Mouse (Mus musculus): ENCODE results near the gene Gdpd2. TPM values are rescaled to one million over a fixed set of nuclear protein-coding genes. Genes with fewer than 3 reads are reported as not detected.

The Gdpd2 gene
- polyA plus RNA-seq, 1 experiment from 2014 or later = 7.5 TPM

GRCm38 (mm10) chrX:100730266-100730665 is 593 bp downstream of the Gdpd2 start:
- DNase-seq (ENCODE audit: low spot score) (no peak), ATAC-seq (ENCODE audit: low read depth) (peak; percentile 41)
- Histone ChIP-seq H3K9me3 (ENCODE audit: control insufficient read depth, low read length) (no peaks in the 10 kb centered on the region), H3K4me1 (ENCODE audit: control insufficient read depth, insufficient read depth, low read length) (no peaks in the 10 kb centered on the region), H3K36me3 (ENCODE audit: control insufficient read depth, insufficient read depth, low read length) (0 out of 2 replicates have a peak, but pooled peaks cover 12% of the 10 kb centered on the region), H3K27me3 (replicated peaks; ENCODE audit: control insufficient read depth, insufficient read depth, low read length) (peaks cover 16% of the 10 kb centered on the region), H3K27ac (replicated peaks; ENCODE audit: low read depth, low read length) (no peak overlapping the region), H3K9ac (ENCODE audit: low read depth, low read length) (peak overlapping the region; percentile 35; the same call in 1 of the 2 replicates), H3K4me3 (ENCODE audit: low read depth, low read length) (peak overlapping the region; percentile 23), H3K4me2 (ENCODE audit: low read depth, low read length) (peak overlapping the region; percentile 41)
- WGBS = 38% methylated on average over 8 of the region's 8 CpGs

GRCm38 (mm10) chrX:100734359-100734758 is 4.7 kb downstream of the Gdpd2 start:
- Histone ChIP-seq H3K4me3 (ENCODE audit: low read depth, low read length) (no peak overlapping the region), H3K9me3 (ENCODE audit: control insufficient read depth, low read length) (no peaks in the 10 kb centered on the region), H3K4me1 (ENCODE audit: control insufficient read depth, insufficient read depth, low read length) (no peaks in the 10 kb centered on the region), H3K9ac (ENCODE audit: low read depth, low read length) (no peak overlapping the region), H3K27me3 (replicated peaks; ENCODE audit: control insufficient read depth, insufficient read depth, low read length) (peaks cover 36% of the 10 kb centered on the region), H3K4me2 (ENCODE audit: low read depth, low read length) (no peak overlapping the region), H3K27ac (replicated peaks; ENCODE audit: low read depth, low read length) (no peak overlapping the region), H3K36me3 (ENCODE audit: control insufficient read depth, insufficient read depth, low read length) (no peaks in the 10 kb centered on the region)
- no peak for DNase-seq (ENCODE audit: low spot score)
- no peak for ATAC-seq (ENCODE audit: low read depth)
- 76% methylated on average over 7 of the region's 7 CpGs for WGBS

- Histone ChIP-seq H3K9me3 (ENCODE audit: control insufficient read depth, low read length) (no peaks in the 10 kb centered on the region), H3K4me1 (ENCODE audit: control insufficient read depth, insufficient read depth, low read length) (no peaks in the 10 kb centered on the region), H3K36me3 (ENCODE audit: control insufficient read depth, insufficient read depth, low read length) (no peaks in the 10 kb centered on the region), H3K4me2 (ENCODE audit: low read depth, low read length) (peak overlapping the region; percentile 59), H3K9ac (ENCODE audit: low read depth, low read length) (peak overlapping the region; percentile 30; the same call in 1 of the 2 replicates), H3K27ac (replicated peaks; ENCODE audit: low read depth, low read length) (no peak overlapping the region), H3K4me3 (ENCODE audit: low read depth, low read length) (peak overlapping the region; percentile 34), H3K27me3 (replicated peaks; ENCODE audit: control insufficient read depth, insufficient read depth, low read length) (peaks cover 19% of the 10 kb centered on the region)
- ATAC-seq (ENCODE audit: low read depth) (peak; percentile 84), DNase-seq (ENCODE audit: low spot score) (peak; percentile 60)
- WGBS = 20% methylated on average over 14 of the region's 14 CpGs
Observed at GRCm38 (mm10) chrX:100738918-100739317, 9.2 kb downstream of the Gdpd2 start.

- H3K4me2 ChIP-seq (ENCODE audit: low read depth, low read length) = peak overlapping the region; percentile 59
- WGBS = 18% methylated on average over 10 of the region's 10 CpGs
Observed at GRCm38 (mm10) chrX:100739443-100739842, 9.8 kb downstream of the Gdpd2 start.

GRCm38 (mm10) chrX:100740785-100741184 is 11.1 kb downstream of the Gdpd2 start:
- no peak overlapping the region for H3K9ac ChIP-seq (ENCODE audit: low read depth, low read length)

More at GRCm38 (mm10) chrX:100739443-100739842, 9.8 kb downstream of the Gdpd2 start:
- peaks cover 19% of the 10 kb centered on the region for H3K27me3 ChIP-seq (replicated peaks; ENCODE audit: control insufficient read depth, insufficient read depth, low read length)
- no peaks in the 10 kb centered on the region for H3K9me3 ChIP-seq (ENCODE audit: control insufficient read depth, low read length)
- H3K4me1 ChIP-seq (ENCODE audit: control insufficient read depth, insufficient read depth, low read length) = no peaks in the 10 kb centered on the region
- ATAC-seq (ENCODE audit: low read depth) = peak; percentile 71
- no peaks in the 10 kb centered on the region for H3K36me3 ChIP-seq (ENCODE audit: control insufficient read depth, insufficient read depth, low read length)
- no peak overlapping the region for H3K27ac ChIP-seq (replicated peaks; ENCODE audit: low read depth, low read length)
- peak overlapping the region; percentile 30; the same call in 1 of the 2 replicates for H3K9ac ChIP-seq (ENCODE audit: low read depth, low read length)
- peak overlapping the region; percentile 34 for H3K4me3 ChIP-seq (ENCODE audit: low read depth, low read length)
- DNase-seq (ENCODE audit: low spot score) = peak; percentile 22

DNA sequence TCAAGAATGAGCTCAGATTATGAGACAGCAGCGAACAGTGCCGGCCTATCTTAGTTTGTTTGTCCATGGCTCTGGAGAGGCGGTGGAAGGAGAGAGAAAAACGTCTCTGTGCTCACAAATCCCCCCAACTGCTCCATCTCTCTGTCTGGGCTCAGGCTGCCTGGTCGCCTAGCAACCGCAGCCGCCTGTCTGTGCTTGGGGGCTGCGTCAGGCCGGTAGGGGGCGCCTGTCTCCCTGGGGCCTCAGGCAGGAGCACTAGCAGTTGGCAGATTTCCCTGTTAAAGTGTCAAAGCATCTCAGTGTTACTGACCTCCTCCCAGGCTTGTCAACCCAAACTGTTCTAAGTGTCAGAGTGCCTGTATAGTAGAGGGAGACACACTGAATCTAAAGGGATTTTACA is 12.3 kb downstream of the Gdpd2 start:
- peak; percentile 69; the same call in 1 of the 2 replicates for ATAC-seq (ENCODE audit: low read depth)
- peak; percentile 33 for DNase-seq (ENCODE audit: low spot score)
- H3K9ac ChIP-seq (ENCODE audit: low read depth, low read length) = no peak overlapping the region

More at GRCm38 (mm10) chrX:100740785-100741184, 11.1 kb downstream of the Gdpd2 start:
- Histone ChIP-seq H3K36me3 (ENCODE audit: control insufficient read depth, insufficient read depth, low read length) (no peaks in the 10 kb centered on the region), H3K9me3 (ENCODE audit: control insufficient read depth, low read length) (no peaks in the 10 kb centered on the region), H3K4me1 (ENCODE audit: control insufficient read depth, insufficient read depth, low read length) (no peaks in the 10 kb centered on the region), H3K4me2 (ENCODE audit: low read depth, low read length) (no peak overlapping the region), H3K27me3 (replicated peaks; ENCODE audit: control insufficient read depth, insufficient read depth, low read length) (peaks cover 19% of the 10 kb centered on the region), H3K27ac (replicated peaks; ENCODE audit: low read depth, low read length) (no peak overlapping the region), H3K4me3 (ENCODE audit: low read depth, low read length) (no peak overlapping the region)
- ATAC-seq (ENCODE audit: low read depth) = no peak
- WGBS = 68% methylated on average over 6 of the region's 6 CpGs
- peak; percentile 13 for DNase-seq (ENCODE audit: low spot score)

DNA sequence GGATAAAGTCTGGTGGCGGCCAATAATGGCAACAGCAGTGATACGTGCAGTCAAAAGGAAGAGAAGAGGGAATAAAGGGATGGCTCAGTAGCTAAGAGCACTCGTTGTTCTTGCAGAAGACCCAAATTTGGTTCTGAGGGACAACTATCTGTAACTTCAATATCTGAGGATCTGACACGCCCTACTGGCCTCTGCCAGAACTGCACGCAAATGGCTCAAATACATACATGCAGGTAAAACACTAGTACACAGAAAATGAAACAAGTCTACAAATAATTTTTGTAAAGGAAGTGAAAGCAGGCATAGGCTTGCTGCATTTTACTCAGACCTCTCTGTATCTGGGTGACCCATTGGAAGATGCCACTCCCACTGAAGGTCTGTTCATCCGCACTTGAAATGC is 36.2 kb downstream of the Gdpd2 start:
- DNase-seq (ENCODE audit: low spot score) = no peak
- H3K4me2 ChIP-seq (ENCODE audit: low read depth, low read length) = no peak overlapping the region
- no peaks in the 10 kb centered on the region for H3K36me3 ChIP-seq (ENCODE audit: control insufficient read depth, insufficient read depth, low read length)
- no peak overlapping the region for H3K27ac ChIP-seq (replicated peaks; ENCODE audit: low read depth, low read length)
- H3K4me3 ChIP-seq (ENCODE audit: low read depth, low read length) = no peak overlapping the region
- ATAC-seq (ENCODE audit: low read depth) = no peak
- no peaks in the 10 kb centered on the region for H3K4me1 ChIP-seq (ENCODE audit: control insufficient read depth, insufficient read depth, low read length)
- WGBS = 82% methylated on average over 6 of the region's 6 CpGs
- no peaks in the 10 kb centered on the region for H3K9me3 ChIP-seq (ENCODE audit: control insufficient read depth, low read length)
- H3K27me3 ChIP-seq (replicated peaks; ENCODE audit: control insufficient read depth, insufficient read depth, low read length) = peaks cover 13% of the 10 kb centered on the region
- no peak overlapping the region for H3K9ac ChIP-seq (ENCODE audit: low read depth, low read length)

More for the DNA sequence above, 12.3 kb downstream of the Gdpd2 start:
- Histone ChIP-seq H3K4me1 (ENCODE audit: control insufficient read depth, insufficient read depth, low read length) (no peaks in the 10 kb centered on the region), H3K4me3 (ENCODE audit: low read depth, low read length) (no peak overlapping the region), H3K27me3 (replicated peaks; ENCODE audit: control insufficient read depth, insufficient read depth, low read length) (peaks cover 17% of the 10 kb centered on the region), H3K4me2 (ENCODE audit: low read depth, low read length) (no peak overlapping the region), H3K27ac (replicated peaks; ENCODE audit: low read depth, low read length) (no peak overlapping the region), H3K9me3 (ENCODE audit: control insufficient read depth, low read length) (no peaks in the 10 kb centered on the region), H3K36me3 (ENCODE audit: control insufficient read depth, insufficient read depth, low read length) (no peaks in the 10 kb centered on the region)
- 21% methylated on average over 10 of the region's 10 CpGs for WGBS

GRCm38 (mm10) chrX:100767181-100767884 is 37.7 kb downstream of the Gdpd2 start, which contains the start of gene Dlg3:
Gene Dlg3, plus strand, starts transcription at chrX:100767722.
- Histone ChIP-seq H3K4me2 (ENCODE audit: low read depth, low read length) (peak within 1 kb of the TSS; percentile 67), H3K27me3 (replicated peaks; ENCODE audit: control insufficient read depth, insufficient read depth, low read length) (peaks cover 13% of the 10 kb centered on the region), H3K4me3 (ENCODE audit: low read depth, low read length) (peak within 1 kb of the TSS; percentile 40), H3K36me3 (ENCODE audit: control insufficient read depth, insufficient read depth, low read length) (no peaks in the 10 kb centered on the region), H3K4me1 (ENCODE audit: control insufficient read depth, insufficient read depth, low read length) (no peaks in the 10 kb centered on the region), H3K9ac (ENCODE audit: low read depth, low read length) (peak within 1 kb of the TSS; percentile 48; the same call in 1 of the 2 replicates), H3K27ac (replicated peaks; ENCODE audit: low read depth, low read length) (no peak within 1 kb of the TSS), H3K9me3 (ENCODE audit: control insufficient read depth, low read length) (no peaks in the 10 kb centered on the region)
- WGBS = 24% methylated on average over 18 of the region's 26 CpGs
- peak; percentile 92 for ATAC-seq (ENCODE audit: low read depth)
- peak; percentile 72 for DNase-seq (ENCODE audit: low spot score)
